Mouse (Mus musculus) CH12.LX (cell line): ENCODE measurements around the gene Map7.

ENCODE experiments used
- EP300 ChIP-seq: IDR thresholded peaks from 2 replicates; pipeline ENCODE4 v1.6.1; 2011; ENCODE audit warnings: low read length, improper control_type of control experiment
- POLR2A ChIP-seq: IDR thresholded peaks from 2 replicates; pipeline ENCODE4 v1.6.1; 2011; ENCODE audit warnings: low read depth, mild to moderate bottlenecking, improper control_type of control experiment, low read length

DNA sequence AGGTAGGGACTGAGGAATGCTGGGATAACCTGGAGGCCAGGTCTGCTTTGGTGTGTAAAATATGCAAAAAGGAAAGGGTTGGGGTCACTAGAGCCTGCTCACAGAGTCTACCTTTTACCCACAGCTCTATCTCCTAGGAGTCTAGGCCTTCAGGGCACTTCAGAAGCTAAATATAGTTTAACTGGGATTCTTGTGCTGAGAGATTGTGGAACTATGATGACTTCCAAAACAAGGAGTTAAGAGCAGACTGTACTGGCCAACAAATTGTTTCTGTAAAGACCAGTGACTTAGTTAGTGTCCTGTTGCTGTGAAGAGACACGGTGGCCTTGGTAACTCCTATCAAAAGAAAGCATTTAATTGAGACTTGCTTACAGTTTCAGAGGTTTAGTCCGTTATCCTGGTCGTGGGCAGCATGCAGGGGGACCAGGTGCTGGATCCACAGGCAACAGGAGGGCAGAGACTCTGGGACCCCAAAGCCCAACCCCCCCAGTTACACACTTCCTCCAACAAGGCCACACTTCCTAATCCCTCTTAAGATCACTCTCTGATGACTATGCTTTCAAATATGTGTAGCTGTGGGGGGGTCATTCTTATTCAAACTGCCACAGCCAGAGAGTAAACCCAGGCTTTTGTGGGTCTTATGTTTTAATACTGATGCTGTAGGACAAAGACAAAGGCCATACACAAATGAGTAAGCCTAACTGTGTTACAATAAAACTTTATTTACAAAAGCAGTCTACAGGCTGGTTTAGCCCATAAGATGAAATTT, 150.1 kb downstream of the Map7 start:
- TF ChIP-seq EP300 (no peak), POLR2A (no peak)
